Mouse (Mus musculus): ENCODE measurements around the gene Kcnip1.
A peak's percentile ranks its signal among the peaks of the same experiment; 100 is the strongest.

The Kcnip1 gene

DNA sequence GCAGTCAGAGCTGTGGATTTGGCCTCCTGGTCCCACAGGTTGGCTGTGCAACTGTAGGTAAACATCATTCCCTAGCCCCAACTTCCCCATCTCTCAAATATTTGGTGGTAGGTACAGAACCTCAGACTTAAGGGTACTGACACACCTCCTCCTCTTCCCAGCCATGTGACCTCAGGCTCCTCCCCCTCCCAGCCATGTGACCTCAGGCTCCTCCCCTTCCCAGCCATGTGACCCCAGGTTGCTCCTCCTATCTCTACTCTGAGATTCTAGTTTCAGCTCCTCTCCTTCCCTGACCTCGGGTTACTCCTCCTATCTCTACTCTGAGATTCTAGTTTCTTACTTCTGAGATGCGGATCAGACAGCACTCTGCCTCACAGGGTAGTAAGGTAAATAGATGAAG, 163.2 kb downstream of the Kcnip1 start:
- DNase-seq (ENCODE audit: extremely low spot score): no peak

DNA sequence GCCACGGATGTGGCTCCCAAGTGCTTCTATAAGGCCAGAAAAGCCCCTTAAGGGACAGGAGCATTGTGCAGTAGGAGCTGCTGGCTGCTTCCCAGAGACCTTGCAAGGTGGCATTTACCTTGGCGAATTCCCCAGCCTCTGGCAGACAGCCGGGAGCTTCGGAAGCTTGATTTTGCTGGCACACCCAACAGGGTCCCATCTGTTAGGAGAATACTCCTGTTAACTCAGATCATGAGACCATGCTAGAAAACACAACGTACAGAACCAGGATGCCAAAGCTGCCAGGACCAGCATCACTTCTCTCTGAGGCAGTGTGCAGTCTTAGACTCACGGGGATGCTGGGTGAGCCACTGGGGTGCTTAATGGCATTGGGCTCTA, 165.1 kb downstream of the Kcnip1 start:
- DNase-seq (ENCODE audit: extremely low spot score): no peak

DNA sequence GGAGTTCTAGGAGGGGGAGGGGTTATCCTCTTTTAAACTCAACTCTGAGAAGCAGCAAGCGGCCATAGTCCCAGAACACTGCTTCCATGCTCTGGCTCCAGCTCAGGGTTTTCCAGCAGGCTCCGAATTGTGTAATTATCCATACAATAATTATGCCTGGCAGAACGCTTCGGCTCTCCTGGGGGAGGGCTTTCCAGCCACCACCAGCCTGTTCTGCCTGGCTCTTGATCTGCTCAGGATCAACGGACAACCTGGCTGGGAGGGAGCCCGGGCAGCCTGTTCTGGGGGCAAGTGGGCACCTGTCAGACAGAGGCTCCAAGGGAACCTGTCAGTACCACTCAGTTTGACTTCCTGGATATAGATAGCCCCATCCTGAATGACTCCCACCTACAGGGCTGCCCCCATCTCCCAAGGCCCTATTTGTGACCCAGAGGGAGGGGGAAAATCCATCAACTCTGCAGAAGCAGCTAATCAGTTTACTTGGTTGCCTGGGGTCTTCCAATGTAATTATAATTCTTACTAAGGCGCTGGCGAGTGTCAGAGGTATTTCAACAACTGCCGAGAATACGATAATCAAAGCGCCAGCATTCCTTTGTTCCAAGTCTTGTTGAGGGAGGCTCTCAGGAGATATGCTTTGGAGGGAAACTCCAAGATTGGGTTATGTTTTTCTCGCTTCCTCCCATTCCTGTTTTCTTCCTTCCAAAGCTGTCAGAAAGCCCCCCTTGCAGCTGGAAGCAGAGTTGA, 165.7 kb downstream of the Kcnip1 start:
- DNase-seq (ENCODE audit: extremely low spot score): no peak

DNA sequence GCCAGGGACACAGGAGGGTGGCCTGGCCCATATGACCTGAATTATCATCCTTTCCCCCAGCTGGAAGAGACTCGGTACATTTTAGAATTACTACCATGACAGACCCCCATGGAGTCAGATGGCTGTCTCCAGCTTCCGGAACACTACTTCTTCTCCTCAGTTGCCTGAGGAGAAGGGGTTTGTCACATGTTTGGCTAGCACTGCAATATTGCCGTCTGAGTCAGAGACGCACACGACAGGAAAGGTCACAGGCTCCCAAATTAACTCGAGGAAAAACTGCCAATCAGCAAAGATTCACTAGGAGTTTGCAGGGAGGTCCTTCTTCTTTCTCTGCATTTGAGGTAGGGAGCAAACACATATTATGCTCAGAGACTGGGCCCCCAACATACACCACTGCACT, 168.2 kb downstream of the Kcnip1 start:
- no peak for DNase-seq (ENCODE audit: extremely low spot score)

DNA sequence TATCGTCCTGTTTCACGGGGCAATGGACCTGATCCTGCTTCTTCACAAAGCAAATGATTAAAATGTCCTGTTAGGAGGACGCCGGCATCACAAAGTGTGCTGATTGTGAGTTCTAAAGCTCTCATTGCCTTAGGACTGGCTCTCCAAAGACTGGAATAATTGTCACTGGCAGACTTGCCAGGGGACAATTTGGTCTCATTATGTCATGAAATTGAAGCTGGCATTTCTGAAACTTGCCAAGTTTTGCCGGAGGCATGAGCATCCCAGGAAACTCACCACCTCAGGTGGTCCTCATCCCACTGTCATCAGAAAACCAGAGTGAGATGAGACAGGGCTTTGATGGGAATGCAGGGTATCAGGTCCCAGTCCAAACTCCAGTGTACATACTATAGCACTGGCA, 171.6 kb downstream of the Kcnip1 start:
- DNase-seq (ENCODE audit: extremely low spot score): no peak

DNA sequence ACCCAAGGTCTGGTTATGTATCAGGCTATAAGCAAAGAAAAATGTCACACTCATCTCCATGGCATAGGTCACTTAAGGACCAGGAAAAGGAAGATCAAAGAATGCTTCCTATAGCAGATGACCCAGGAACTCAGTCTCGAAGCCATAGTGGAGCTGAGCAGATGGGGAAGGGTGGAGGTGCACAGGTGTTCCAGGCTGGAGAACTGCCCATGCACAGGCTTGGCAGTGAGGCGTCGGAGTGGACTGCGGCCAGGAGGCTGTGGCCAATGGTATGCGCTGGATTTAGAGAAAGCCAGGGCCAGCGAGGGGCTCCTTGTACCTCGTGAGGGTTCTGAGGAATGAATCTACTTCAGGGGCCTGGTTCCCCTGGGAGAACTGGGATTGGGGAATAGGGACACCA, 172.1 kb downstream of the Kcnip1 start:
- no peak for DNase-seq (ENCODE audit: extremely low spot score)

DNA sequence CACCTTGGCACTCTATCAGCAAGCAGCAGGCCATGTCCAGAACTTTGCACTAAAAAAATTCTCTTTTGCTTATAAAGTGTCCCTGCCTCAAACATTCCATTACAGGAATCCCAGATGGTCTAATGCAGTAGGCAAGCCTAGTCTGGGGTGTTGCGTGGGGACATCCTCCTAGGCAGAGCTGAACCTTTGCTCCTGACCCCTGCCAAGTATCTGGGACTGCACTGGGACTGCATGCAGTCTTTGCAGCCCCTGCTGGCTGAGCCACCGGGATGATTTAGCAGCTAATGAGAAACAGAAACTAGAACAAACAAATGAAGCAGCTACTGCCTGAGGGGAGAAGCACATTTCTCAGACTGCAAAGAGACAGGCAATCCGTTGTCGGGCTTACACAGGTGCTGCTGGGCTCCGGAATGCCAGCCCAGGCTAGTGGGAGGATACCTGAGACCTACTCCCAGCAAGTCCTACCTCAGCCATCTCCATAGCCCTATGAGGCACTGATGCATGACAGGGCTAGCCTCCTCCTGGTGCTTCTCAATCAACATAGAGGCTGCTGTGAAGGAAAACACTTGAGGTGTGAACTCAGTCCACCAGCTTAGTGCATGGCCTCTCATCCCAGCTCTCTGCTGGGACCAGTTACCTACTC, 174.0 kb downstream of the Kcnip1 start:
- DNase-seq (ENCODE audit: extremely low spot score): peak; percentile 39

DNA sequence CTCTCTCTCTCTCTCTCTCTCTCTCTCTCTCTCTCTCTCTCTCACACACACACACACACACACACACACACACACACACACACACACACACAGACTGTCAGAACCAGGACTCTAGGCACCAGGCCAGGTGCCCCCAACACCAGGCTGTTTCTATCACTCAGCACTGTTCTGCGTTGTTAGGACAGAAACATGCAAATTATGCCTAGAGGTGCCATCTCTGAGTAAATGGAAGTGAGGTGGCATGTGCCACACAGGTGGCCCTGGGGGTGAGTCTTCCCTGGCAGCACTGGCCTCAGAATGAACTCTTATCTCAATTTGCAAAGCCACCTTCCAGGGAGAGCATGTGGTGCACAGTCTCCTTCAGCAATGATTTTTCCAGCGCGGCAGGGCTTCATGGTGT, 176.9 kb downstream of the Kcnip1 start:
- no peak for DNase-seq (ENCODE audit: extremely low spot score)

DNA sequence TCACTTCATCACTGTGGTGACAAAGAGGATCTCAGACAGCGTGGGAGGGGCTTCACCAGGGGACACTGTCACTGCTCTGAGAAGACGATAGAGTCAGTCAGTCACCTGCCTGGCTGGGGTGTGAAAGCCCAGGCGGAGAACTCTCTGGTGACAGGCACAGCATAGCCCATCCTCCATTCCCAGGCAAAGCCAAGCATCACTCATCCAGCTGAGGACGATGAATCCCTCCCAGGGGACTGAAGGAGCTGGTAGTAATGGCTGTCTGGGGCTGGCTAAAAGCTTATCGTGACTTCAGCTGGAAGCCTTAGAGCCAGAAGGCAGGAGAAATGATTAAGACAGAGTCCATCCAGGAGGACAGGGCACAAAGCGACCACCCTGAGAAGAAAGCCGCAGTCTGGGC, 182.8 kb downstream of the Kcnip1 start:
- no peak for DNase-seq (ENCODE audit: extremely low spot score)

DNA sequence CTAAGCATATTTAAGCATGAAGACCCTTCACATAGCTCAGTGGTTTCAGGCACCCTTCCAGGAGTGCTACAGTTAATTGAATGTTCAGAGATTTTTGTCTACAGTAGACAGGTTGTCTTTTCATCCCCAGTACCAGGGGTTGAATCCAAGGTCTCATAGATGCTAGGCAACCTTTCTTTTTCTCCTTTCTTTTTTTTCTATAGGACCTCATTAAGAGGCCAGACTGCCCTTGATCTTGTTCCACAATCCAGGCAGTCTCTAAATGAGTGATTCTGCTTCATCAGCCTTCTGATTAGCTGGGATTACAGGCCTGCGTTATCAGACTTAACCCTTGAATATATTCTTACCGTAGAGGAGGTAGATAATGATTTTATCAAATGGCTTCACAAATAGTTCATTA, 189.9 kb downstream of the Kcnip1 start:
- no peak for DNase-seq (ENCODE audit: extremely low spot score)

DNA sequence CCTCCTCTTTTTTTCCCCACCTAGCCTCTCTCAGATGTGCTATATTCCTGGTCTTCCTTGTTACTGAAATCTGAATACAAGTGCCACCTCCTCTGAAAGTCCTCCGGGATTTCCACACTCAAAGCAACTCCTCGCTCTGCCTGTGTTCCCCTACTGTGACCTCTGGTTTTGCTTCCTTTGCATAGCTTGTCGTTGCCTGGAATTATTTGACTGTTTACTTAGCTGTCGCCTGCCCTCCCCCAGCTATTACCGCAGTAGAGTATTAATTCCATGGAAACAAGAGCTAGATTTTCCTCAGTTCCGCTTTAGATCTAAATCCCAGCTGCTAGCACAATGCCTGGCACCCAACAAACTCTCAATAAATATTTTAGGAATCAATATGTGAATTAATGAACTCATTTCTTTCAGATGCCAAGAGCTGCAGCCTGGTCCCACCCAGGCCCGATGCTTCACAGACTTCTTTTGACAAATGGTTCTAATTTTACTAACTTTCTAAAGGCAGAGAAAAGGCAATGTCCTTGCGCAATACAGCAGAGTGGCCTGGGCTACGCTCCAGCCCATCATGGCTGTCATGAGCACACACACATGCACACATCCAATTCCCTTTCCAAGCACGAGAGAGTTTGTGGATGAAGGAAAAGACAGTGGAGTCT, 192.4 kb downstream of the Kcnip1 start:
- DNase-seq (ENCODE audit: extremely low spot score): no peak

DNA sequence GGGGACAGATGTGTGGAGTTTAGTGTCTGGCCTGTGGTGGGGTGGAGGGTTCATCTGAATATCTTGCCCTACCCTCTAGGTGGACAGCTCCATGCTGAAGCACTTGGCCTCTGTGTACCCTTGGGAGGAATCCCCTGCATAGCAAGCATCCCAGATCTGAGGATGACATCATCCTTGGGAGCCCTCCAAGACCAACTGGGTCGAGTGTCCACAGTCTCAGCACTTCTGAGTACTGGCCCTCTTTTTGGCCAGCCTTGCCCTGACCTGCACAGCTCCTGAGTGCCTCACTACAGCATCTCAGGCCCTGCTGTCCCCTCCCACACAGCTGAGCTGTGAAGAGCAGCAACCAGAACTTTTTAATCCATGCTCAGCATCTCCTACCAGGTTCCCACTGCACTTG, 193.0 kb downstream of the Kcnip1 start:
- no peak for DNase-seq (ENCODE audit: extremely low spot score)

DNA sequence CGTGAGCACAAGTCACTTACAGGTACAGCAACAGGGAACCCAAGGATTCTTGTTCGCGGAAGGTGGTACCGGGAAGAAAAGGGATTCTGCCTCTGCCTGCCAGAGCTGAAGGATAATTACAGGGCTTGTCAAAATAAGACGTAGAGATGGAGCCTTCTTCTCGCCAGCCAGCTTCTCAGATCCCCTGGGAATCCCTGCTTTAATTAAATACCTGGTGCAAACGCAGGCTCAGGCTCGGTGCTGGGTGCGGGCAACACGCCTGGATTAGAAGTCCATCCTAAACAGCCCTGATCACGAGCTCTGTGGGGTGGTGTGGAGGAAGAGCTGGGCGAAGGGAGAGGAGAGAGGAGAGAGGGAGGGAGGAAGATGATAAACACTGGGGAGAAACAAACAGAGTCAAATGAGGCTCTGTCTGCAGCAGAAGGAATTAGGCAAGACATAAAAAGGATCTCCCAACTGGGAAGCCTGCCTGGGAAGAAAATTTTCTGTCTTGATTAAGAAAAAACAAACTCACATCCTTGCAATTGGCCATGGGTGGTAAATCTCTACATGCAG, 194.8 kb downstream of the Kcnip1 start:
- DNase-seq (ENCODE audit: extremely low spot score): no peak

DNA sequence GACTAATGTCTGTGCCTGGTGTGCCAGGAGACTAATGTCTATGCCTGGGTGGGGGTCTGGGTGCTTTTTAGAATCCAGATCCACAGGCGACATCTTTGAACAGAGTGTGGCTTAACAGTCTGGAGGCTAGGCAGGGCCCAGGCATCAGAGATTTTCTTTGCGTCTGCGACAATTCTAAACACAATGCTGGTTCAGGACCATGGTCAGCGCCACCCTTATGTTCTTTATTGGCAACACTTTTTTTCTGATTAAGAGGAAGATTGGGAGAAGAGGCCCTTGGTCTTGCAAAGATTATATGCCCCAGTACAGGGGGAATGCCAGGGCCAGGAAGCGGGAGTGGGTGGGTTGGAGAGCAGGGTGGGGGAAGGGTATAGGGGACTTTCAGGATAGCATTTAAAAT, 205.6 kb downstream of the Kcnip1 start:
- DNase-seq (ENCODE audit: extremely low spot score): peak; percentile 54

DNA sequence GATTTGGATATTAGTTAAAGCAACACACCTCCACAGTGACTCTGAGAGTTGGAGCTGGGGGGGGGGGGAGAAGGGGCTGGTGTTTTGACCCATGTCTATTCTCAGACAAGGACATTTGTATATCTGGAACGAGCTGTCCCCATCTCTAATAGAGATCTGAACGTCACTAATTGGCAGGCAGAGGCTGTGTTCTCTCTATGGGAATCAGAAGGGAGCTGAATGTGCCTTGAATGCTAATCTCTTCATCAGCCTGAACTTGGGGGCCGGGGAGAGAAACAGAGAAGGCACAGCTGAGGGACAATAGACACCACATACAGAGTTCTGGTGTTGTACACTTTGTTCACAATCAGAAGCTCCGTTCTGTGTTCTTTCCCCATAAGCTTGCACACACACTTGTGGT, 206.4 kb downstream of the Kcnip1 start:
- no peak for DNase-seq (ENCODE audit: extremely low spot score)

DNA sequence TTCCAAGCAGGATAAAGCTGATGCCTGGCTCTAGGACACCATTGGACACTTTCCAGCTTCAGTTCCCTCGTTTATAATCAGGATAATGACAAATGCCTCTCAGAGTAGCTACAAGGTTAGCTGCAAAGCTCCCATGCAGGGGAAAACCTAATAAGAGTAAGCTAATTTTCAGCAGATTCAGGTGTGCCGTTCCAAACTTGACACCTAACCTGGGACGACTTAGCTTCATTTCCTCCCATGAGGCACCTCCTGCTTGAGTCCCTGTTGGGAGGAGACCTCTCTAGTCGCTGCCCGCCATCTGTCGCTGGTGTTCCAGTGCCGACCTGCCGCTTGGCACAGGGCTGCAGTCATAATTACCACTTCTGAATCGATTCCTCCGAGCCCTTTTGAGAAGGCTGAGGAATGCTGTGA, 211.4 kb downstream of the Kcnip1 start:
- DNase-seq (ENCODE audit: extremely low spot score): no peak

DNA sequence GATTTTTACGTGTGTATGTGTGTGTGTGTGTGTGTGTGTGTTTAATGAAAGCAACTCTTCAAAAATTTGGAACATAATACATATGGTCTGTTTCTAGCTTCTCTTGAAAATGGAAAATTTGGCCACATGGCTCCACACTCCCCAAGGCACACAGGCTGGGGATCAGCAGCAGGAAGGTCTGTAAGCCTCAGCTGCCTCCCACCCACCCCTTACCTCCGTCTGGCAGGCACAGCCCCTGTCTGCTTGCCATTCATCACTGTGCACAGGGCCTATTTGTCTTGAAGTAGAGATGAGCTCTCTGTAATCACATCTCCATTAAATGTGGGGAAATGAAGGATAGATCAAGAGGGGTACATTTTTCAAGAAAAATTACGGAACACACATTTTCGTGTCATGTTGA, 212.7 kb downstream of the Kcnip1 start:
- no peak for DNase-seq (ENCODE audit: extremely low spot score)

DNA sequence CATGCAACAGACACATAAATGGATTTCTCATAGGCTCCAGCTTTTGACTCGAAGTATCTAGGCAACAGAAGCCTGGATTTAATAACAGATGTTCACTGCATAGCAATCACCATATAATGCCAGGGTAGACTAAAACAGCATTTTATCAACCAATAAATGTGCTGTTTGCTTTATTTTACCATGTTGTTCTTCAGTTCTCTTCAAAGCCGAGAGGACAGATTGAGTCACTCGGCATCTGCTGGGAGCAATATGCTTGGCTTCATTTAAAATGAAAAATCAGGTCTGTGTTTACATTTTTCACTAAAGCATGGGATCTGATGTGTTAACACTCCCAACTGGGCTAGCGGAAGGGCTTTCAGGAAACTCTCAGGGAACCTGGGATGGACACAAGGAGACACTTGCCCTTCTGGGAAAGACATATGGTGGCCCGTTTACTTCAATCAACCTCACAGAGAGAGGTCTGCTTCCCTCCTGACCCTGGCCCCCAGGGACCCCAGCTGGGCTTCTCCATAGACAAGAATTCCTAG, 220.3 kb downstream of the Kcnip1 start:
- DNase-seq (ENCODE audit: extremely low spot score): no peak

DNA sequence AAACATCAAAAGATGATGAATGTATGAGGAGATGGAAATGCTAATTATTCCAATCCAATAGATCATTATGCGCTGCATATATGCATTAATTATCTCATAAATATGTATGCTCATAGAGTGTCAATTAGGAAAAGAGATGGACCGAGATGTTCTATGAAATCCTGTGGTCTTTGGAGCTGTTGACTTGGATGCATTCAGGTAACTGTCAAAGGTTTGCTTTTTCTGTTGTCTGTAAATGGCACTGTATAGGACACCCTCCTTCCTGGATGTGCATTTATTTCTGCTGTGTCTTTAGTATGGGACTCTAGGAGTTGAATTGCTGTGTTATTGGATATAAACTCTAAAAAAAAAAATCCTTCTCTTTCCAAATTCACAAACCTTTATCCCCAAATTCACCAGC, 220.9 kb downstream of the Kcnip1 start:
- DNase-seq (ENCODE audit: extremely low spot score): no peak

DNA sequence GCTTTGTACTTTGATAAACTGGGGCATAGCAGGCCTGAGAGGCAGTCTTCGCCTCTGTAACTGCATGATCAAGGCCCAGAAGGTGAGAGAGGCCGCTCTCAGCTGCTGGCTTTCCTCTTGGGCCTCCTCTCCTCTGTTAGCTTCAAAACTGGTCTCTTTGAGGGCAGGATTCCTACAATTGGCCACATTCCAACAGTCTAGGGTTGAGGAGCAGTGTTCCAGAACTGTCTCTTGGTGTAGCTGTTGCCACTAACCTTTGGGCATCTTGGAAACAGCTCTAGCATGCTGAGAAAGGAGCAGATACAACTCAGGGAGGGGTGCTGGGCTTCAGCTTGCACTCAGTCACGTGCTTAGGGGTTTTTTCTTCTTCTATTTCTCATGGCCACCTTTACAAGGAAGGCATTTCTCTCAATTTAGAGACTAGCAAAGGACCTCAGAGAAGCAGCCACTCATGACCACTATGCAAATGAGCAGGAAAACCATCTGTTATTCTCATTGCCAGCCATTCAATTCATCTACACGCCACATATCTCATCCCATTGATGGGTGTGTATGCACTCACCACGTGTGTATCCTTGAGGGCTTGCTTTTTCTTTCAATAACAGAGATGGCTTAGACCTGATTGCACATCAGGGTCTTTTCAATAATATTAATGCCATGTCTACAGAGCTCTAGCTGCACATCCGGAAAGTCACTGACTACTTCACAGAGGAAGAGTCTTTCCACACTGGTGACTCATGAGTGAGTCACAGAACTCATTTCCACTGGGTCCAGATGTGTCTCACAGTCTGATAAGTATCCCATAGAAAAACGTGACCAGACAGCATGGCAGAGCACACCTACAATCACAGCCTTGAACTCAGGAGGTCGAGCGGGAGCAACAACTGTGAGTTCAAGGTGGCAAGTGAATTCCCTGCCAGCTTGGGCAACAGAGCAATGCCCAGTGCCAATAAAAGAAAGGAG, 225.7 kb downstream of the Kcnip1 start:
- no peak for DNase-seq (ENCODE audit: extremely low spot score)

DNA sequence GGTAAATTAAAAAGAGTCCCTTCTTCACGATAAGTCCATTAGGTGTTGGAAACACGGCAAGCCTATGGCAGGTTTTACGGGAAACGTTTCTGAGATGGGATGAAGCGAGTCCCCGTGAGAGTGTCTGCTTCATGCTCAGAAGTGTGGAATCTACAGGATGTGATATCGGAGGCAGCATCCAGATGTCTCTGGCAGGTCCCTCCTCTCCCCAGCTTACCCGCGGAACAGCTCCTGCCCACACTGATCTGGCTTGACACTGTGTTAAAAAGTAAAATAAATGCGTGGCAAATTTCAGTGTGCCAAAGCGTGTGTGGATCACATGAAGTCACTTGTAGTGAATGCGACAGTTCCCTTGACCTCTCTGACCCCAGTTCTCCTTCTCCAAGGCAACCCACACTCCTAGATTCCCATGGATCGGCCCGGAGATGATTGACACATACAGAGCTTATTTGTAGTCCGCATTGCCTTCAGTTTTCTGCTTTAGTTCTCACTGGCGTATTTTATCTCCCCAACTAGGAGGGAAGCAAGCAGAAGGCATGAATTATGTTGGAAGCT, 231.7 kb downstream of the Kcnip1 start:
- no peak for DNase-seq (ENCODE audit: extremely low spot score)
